Mouse (Mus musculus): ENCODE results near the gene Rfng. TPM values are rescaled to one million over a fixed set of nuclear protein-coding genes. Genes with fewer than 3 reads are reported as not detected.

Gene Rfng
- total and polyA plus RNA-seq, 3 experiments: 12.7 to 40.7 TPM; not detected in 1

- TF ChIP-seq ELF1 (IDR thresholded peaks at IDR 0.05; ENCODE audit: low read depth, low read length) (peak; percentile 36), CTCF (IDR thresholded peaks at IDR 0.05 in 2 of 3, conservative IDR thresholded peaks at IDR 0.05 in 1 of 3; ENCODE audit: control insufficient read depth in 1 of 3, insufficient read depth in 1 of 3, low read depth in 2 of 3, low read length in 3 of 3, poor library complexity in 1 of 3, severe bottlenecking in 1 of 3) (peak in 2 of 3 experiments; percentile 49 to 59; a peak in 4 of 6 replicates), CHD2 (IDR thresholded peaks at IDR 0.05; ENCODE audit: low read length) (no peak), MXI1 (IDR thresholded peaks at IDR 0.05; ENCODE audit: low read depth, low read length) (peak; percentile 90), GABPA (IDR thresholded peaks at IDR 0.05; ENCODE audit: low read depth, low read length) (no peak), MAX (IDR thresholded peaks at IDR 0.05; ENCODE audit: low read length) (peak; percentile 91), EP300 (IDR thresholded peaks at IDR 0.05; ENCODE audit: low read depth in 1 of 2, low read length in 2 of 2) (peak in 1 of 2 experiments; percentile 17; a peak in 1 of 4 replicates)
Observed at GRCm38 (mm10) chr11:120823956-120824786, 40.2 kb upstream of the Rfng start, which contains the start of gene Fasn (continued).

- H3K4me3 ChIP-seq (ENCODE audit: control insufficient read depth in 1 of 2, insufficient read depth in 1 of 2, low read depth in 2 of 2, low read length in 2 of 2): peak overlapping the region; percentile 77 to 94
- peaks cover 0 to 20% of the 10 kb centered on the region in 2 experiments; a peak in 3 of 4 replicates for H3K4me1 ChIP-seq (ENCODE audit: control insufficient read depth in 1 of 2, insufficient read depth in 2 of 2, low read length in 2 of 2)
- TF ChIP-seq MEF2A (IDR thresholded peaks at IDR 0.05; ENCODE audit: extremely low read depth, insufficient replicate concordance, low read depth, low read length, poor library complexity, severe bottlenecking) (no peak), NRF1 (IDR thresholded peaks at IDR 0.05; ENCODE audit: insufficient read depth, low read depth, low read length, poor library complexity, severe bottlenecking) (no peak), MAFK (IDR thresholded peaks at IDR 0.05; ENCODE audit: borderline replicate concordance, low read depth, low read length) (no peak), TAL1 (IDR thresholded peaks at IDR 0.05; ENCODE audit: low read length) (no peak), RAD21 (IDR thresholded peaks at IDR 0.05; ENCODE audit: low read depth, low read length) (no peak), SMC3 (IDR thresholded peaks at IDR 0.05; ENCODE audit: low read depth, low read length) (no peak), JUND (IDR thresholded peaks at IDR 0.05; ENCODE audit: low read depth, low read length) (no peak), CHD1 (IDR thresholded peaks at IDR 0.05; ENCODE audit: low read depth, low read length) (no peak), KAT2A (conservative IDR thresholded peaks at IDR 0.05; ENCODE audit: low read depth, low read length) (no peak; the same call in 1 of the 2 replicates), ZMIZ1 (IDR thresholded peaks at IDR 0.05; ENCODE audit: low read depth, low read length) (no peak), GABPA (IDR thresholded peaks at IDR 0.05; ENCODE audit: low read depth, low read length) (no peak), GATA1 (IDR thresholded peaks at IDR 0.05; ENCODE audit: low read depth, low read length) (no peak), POLR2AphosphoS2 (IDR thresholded peaks at IDR 0.05; ENCODE audit: low read length) (no peak), TBP (IDR thresholded peaks at IDR 0.05; ENCODE audit: low read depth, low read length) (no peak), HCFC1 (IDR thresholded peaks at IDR 0.05; ENCODE audit: low read depth, low read length) (no peak; the same call in 1 of the 2 replicates), ELF1 (IDR thresholded peaks at IDR 0.05; ENCODE audit: low read depth, low read length) (no peak), POLR2A (IDR thresholded peaks at IDR 0.05; ENCODE audit: control insufficient read depth in 1 of 2, insufficient read depth in 1 of 2, low read depth in 1 of 2, low read length in 2 of 2, poor library complexity in 1 of 2) (no peak), SIN3A (IDR thresholded peaks at IDR 0.05; ENCODE audit: low read length) (peak; percentile 72; the same call in 1 of the 2 replicates), CHD2 (IDR thresholded peaks at IDR 0.05; ENCODE audit: low read length) (no peak), E2F4 (IDR thresholded peaks at IDR 0.05; ENCODE audit: borderline replicate concordance, low read depth, low read length) (no peak), CTCF (IDR thresholded peaks at IDR 0.05 in 2 of 3, conservative IDR thresholded peaks at IDR 0.05 in 1 of 3; ENCODE audit: control insufficient read depth in 1 of 3, insufficient read depth in 1 of 3, low read depth in 2 of 3, low read length in 3 of 3, poor library complexity in 1 of 3, severe bottlenecking in 1 of 3) (no peak), POLR2AphosphoS5 (IDR thresholded peaks at IDR 0.05; ENCODE audit: borderline replicate concordance, low read depth, low read length) (no peak), ZKSCAN1 (IDR thresholded peaks at IDR 0.05; ENCODE audit: low read depth, low read length) (no peak), ZC3H11A (IDR thresholded peaks at IDR 0.05; ENCODE audit: low read depth, low read length) (no peak), USF1 (IDR thresholded peaks at IDR 0.05; ENCODE audit: low read depth, low read length) (peak; percentile 88), EP300 (IDR thresholded peaks at IDR 0.05; ENCODE audit: low read depth in 1 of 2, low read length in 2 of 2) (no peak), RCOR1 (IDR thresholded peaks at IDR 0.05; ENCODE audit: low read depth, low read length) (no peak), MAX (IDR thresholded peaks at IDR 0.05; ENCODE audit: low read length) (peak; percentile 75), MAZ (IDR thresholded peaks at IDR 0.05; ENCODE audit: low read depth, low read length) (0 out of 2 replicates have a peak, but pooled peaks have one; percentile 3), ZNF384 (IDR thresholded peaks at IDR 0.05; ENCODE audit: low read depth, low read length) (no peak), ETS1 (IDR thresholded peaks at IDR 0.05; ENCODE audit: low read depth, low read length) (no peak)
Observed at GRCm38 (mm10) chr11:120823551-120823947, 39.5 kb upstream of the Rfng start.

More at GRCm38 (mm10) chr11:120823551-120823947, 39.5 kb upstream of the Rfng start:
- Histone ChIP-seq H3K9ac (ENCODE audit: control insufficient read depth, low read depth, low read length, poor library complexity, severe bottlenecking) (peak overlapping the region; percentile 89), H3K36me3 (ENCODE audit: control insufficient read depth in 1 of 2, insufficient read depth in 2 of 2, low read length in 2 of 2) (peaks cover 2 to 12% of the 10 kb centered on the region in 2 experiments; a peak in 3 of 4 replicates), H3K9me3 (replicated peaks; ENCODE audit: insufficient read depth, low read length) (no peaks in the 10 kb centered on the region), H3K79me2 (ENCODE audit: control insufficient read depth, insufficient read depth, low read length, poor library complexity) (peaks cover 47% of the 10 kb centered on the region), H3K27me3 (ENCODE audit: control insufficient read depth in 1 of 2, insufficient read depth in 2 of 2, low read length in 2 of 2) (no peaks in the 10 kb centered on the region), H3K27ac (ENCODE audit: control insufficient read depth, low read depth, low read length) (peak overlapping the region; percentile 63)
- no peak for DNase-seq (ENCODE audit: low read depth, low spot score)
